Mouse (Mus musculus) midbrain, postnatal 0 days (tissue): Measurements from ENCODE around the gene Ppef2. TPM values are rescaled to one million over a fixed set of nuclear protein-coding genes. Genes with fewer than 3 reads are reported as not detected.

ENCODE experiments used
- ATAC-seq: fragments of 200-750 bp; cut with Nextera tagmentation; 2 replicates; pipeline ENCODE4 v1.8.0; 2017; ENCODE audit warnings: moderate number of reproducible peaks, mild to moderate bottlenecking, moderate TSS enrichment, moderate library complexity; ENCODE audit not compliant: low FRiP score
- DNase-seq: peaks from one replicate; pipeline ENCODE4 v3.0.0-alpha.2; 2015; ENCODE audit warnings: low spot score
- H3K27ac ChIP-seq: fragments of 300-500 bp; sonication (generic); 2 replicates; pipeline ENCODE4 v1.5.1; 2014; ENCODE audit warnings: low read depth, mild to moderate bottlenecking, low read length, mixed read lengths
- H3K27me3 ChIP-seq: fragments of 300-500 bp; sonication (generic); 2 replicates; pipeline ENCODE4 v1.6.1; 2014; ENCODE audit warnings: low read length, control low read depth, mixed read lengths; ENCODE audit not compliant: insufficient read depth
- H3K36me3 ChIP-seq: fragments of 300-500 bp; sonication (generic); 2 replicates; pipeline ENCODE4 v1.6.1; 2014; ENCODE audit warnings: low read length, control low read depth, mixed read lengths; ENCODE audit not compliant: insufficient read depth
- H3K4me1 ChIP-seq: fragments of 300-500 bp; sonication (generic); 2 replicates; pipeline ENCODE4 v1.6.1; 2014; ENCODE audit warnings: mild to moderate bottlenecking, control low read depth, antibody characterized with exemption, low read length, mixed read lengths; ENCODE audit not compliant: insufficient read depth
- H3K4me2 ChIP-seq: fragments of 300-500 bp; sonication (generic); 2 replicates; pipeline ENCODE4 v1.6.1; 2014; ENCODE audit warnings: low read depth, mild to moderate bottlenecking, low read length, mixed read lengths; ENCODE audit not compliant: poor library complexity, severe bottlenecking
- H3K4me3 ChIP-seq: fragments of 300-500 bp; sonication (generic); 2 replicates; pipeline ENCODE4 v1.5.1; 2014; ENCODE audit warnings: low read depth, mild to moderate bottlenecking, low read length, moderate library complexity
- H3K9ac ChIP-seq: fragments of 300-500 bp; sonication (generic); replicated peaks from 2 replicates; pipeline ENCODE4 v1.6.1; 2014; ENCODE audit warnings: mild to moderate bottlenecking, low read length, moderate library complexity, mixed read lengths; ENCODE audit not compliant: poor library complexity, severe bottlenecking
- H3K9me3 ChIP-seq: fragments of 300-500 bp; sonication (generic); 2 replicates; pipeline ENCODE4 v1.6.1; 2016; ENCODE audit warnings: low read length, control low read depth
- CTCF ChIP-seq: IDR thresholded peaks from 2 replicates; pipeline ENCODE4 v1.5.1; 2016; ENCODE audit warnings: antibody characterized with exemption, mild to moderate bottlenecking
- WGBS: fragments of 180-500 bp; shearing (Covaris S2); extraction: QIAGEN DNeasy Blood & Tissue Kit; methylation state at CpG from one replicate; pipeline ENCODE4 v1.1.7; 2014; 5-methylcytosine and 5-hydroxymethylcytosine counted together
- polyA plus RNA-seq: library from polyadenylated mRNA; unstranded; fragments of >200 nt; fragmentation: Nextera tagmentation; extraction: Ambion mirVana; gene quantifications from 2 replicates; pipeline ENCODE4 v1.2.1, GENCODE M21; 2015
- total RNA-seq: library from RNA; depleted of rRNA; stranded (reverse); fragments of >200 nt; gene quantifications from 2 replicates; pipeline ENCODE4 v1.2.3, GENCODE M21; 2014

Ppef2 gene
- total and polyA plus RNA-seq, 2 experiments from 2014 or later = 0.47 to 0.60 TPM

- TF ChIP-seq CTCF = no peak
Observed at GRCm38 (mm10) chr5:92231836-92232235, 24.2 kb downstream of the Ppef2 start.

GRCm38 (mm10) chr5:92230306-92230705 is 25.8 kb downstream of the Ppef2 start:
- ATAC-seq (no peak), DNase-seq (no peak)
- H3K36me3 ChIP-seq = no peaks in the 10 kb centered on the region
- no peaks in the 10 kb centered on the region for H3K4me1 ChIP-seq
- no peaks in the 10 kb centered on the region for H3K9me3 ChIP-seq
- TF ChIP-seq CTCF = no peak
- WGBS = 91% methylated on average over 11 of the region's 11 CpGs
- H3K9ac ChIP-seq = no peak overlapping the region
- no peak overlapping the region for H3K27ac ChIP-seq
- no peaks in the 10 kb centered on the region for H3K27me3 ChIP-seq
- H3K4me3 ChIP-seq = no peak overlapping the region
- no peak overlapping the region for H3K4me2 ChIP-seq

More at GRCm38 (mm10) chr5:92231836-92232235, 24.2 kb downstream of the Ppef2 start:
- Histone ChIP-seq H3K9me3 (no peaks in the 10 kb centered on the region), H3K4me3 (no peak overlapping the region), H3K27me3 (no peaks in the 10 kb centered on the region), H3K27ac (no peak overlapping the region), H3K4me2 (no peak overlapping the region), H3K4me1 (no peaks in the 10 kb centered on the region), H3K36me3 (no peaks in the 10 kb centered on the region), H3K9ac (no peak overlapping the region)
- 76% methylated on average over 10 of the region's 10 CpGs for WGBS
- no peak for ATAC-seq
- no peak for DNase-seq

GRCm38 (mm10) chr5:92229514-92229913 is 26.6 kb downstream of the Ppef2 start:
- no peak for TF ChIP-seq CTCF
- no peaks in the 10 kb centered on the region for H3K27me3 ChIP-seq
- ATAC-seq (no peak), DNase-seq (no peak)
- no peak overlapping the region for H3K27ac ChIP-seq
- H3K9me3 ChIP-seq = no peaks in the 10 kb centered on the region
- no peak overlapping the region for H3K4me2 ChIP-seq
- H3K9ac ChIP-seq = no peak overlapping the region
- 91% methylated on average over 3 of the region's 3 CpGs for WGBS
- H3K4me1 ChIP-seq = no peaks in the 10 kb centered on the region
- no peak overlapping the region for H3K4me3 ChIP-seq
- H3K36me3 ChIP-seq = no peaks in the 10 kb centered on the region

- Histone ChIP-seq H3K36me3 (no peaks in the 10 kb centered on the region), H3K4me2 (no peak overlapping the region), H3K9me3 (no peaks in the 10 kb centered on the region), H3K27me3 (no peaks in the 10 kb centered on the region), H3K27ac (no peak overlapping the region), H3K9ac (no peak overlapping the region), H3K4me3 (no peak overlapping the region), H3K4me1 (no peaks in the 10 kb centered on the region)
- DNase-seq (no peak), ATAC-seq (no peak)
- TF ChIP-seq CTCF = no peak
- 33% methylated on average over 10 of the region's 10 CpGs for WGBS
Observed at GRCm38 (mm10) chr5:92228776-92229175, 27.3 kb downstream of the Ppef2 start.

- Histone ChIP-seq H3K9me3 (no peaks in the 10 kb centered on the region), H3K4me1 (no peaks in the 10 kb centered on the region), H3K9ac (no peak overlapping the region), H3K4me2 (no peak overlapping the region), H3K36me3 (no peaks in the 10 kb centered on the region), H3K27ac (no peak overlapping the region), H3K27me3 (no peaks in the 10 kb centered on the region), H3K4me3 (no peak overlapping the region)
- 89% methylated on average over 7 of the region's 7 CpGs for WGBS
- no peak for TF ChIP-seq CTCF
- DNase-seq = no peak
- no peak for ATAC-seq
Observed at GRCm38 (mm10) chr5:92227782-92228181, 28.3 kb downstream of the Ppef2 start.

- DNase-seq = no peak
- no peak for ATAC-seq
- Histone ChIP-seq H3K4me2 (no peak overlapping the region), H3K27ac (no peak overlapping the region), H3K9ac (no peak overlapping the region), H3K4me3 (no peak overlapping the region), H3K27me3 (no peaks in the 10 kb centered on the region), H3K9me3 (no peaks in the 10 kb centered on the region), H3K4me1 (peaks cover 5% of the 10 kb centered on the region; the same call in 1 of the 2 replicates), H3K36me3 (no peaks in the 10 kb centered on the region)
- no peak for TF ChIP-seq CTCF
- WGBS = 92% methylated on average over 8 of the region's 8 CpGs
Observed at GRCm38 (mm10) chr5:92220287-92220902, 35.7 kb downstream of the Ppef2 start.
